Mouse (Mus musculus): ENCODE data around the gene Zdhhc5. TPM values are rescaled to one million over a fixed set of nuclear protein-coding genes. Genes with fewer than 3 reads are reported as not detected.

The Zdhhc5 gene
- total and polyA plus RNA-seq, 3 experiments = 29.3 to 42.9 TPM; not detected in 1

GRCm38 (mm10) chr2:84750115-84750514, 35.1 kb upstream of the Zdhhc5 start:
- H3K36me3 ChIP-seq (ENCODE audit: control insufficient read depth in 1 of 2, insufficient read depth in 2 of 2, low read length in 2 of 2) = no peaks in the 10 kb centered on the region
- TF ChIP-seq POLR2AphosphoS2 (IDR thresholded peaks at IDR 0.05; ENCODE audit: low read length) (no peak), MEF2A (IDR thresholded peaks at IDR 0.05; ENCODE audit: extremely low read depth, insufficient replicate concordance, low read depth, low read length, poor library complexity, severe bottlenecking) (no peak), RCOR1 (IDR thresholded peaks at IDR 0.05; ENCODE audit: low read depth, low read length) (no peak)
- no peak for DNase-seq (ENCODE audit: low read depth, low spot score)
- no peak overlapping the region for H3K27ac ChIP-seq (ENCODE audit: control insufficient read depth, low read depth, low read length)
- H3K27me3 ChIP-seq (ENCODE audit: control insufficient read depth in 1 of 2, insufficient read depth in 2 of 2, low read length in 2 of 2) = peaks cover 27 to 51% of the 10 kb centered on the region in 2 experiments
- no peaks in the 10 kb centered on the region for H3K79me2 ChIP-seq (ENCODE audit: control insufficient read depth, insufficient read depth, low read length, poor library complexity)
- H3K9ac ChIP-seq (ENCODE audit: control insufficient read depth, low read depth, low read length, poor library complexity, severe bottlenecking) = no peak overlapping the region
- H3K4me1 ChIP-seq (ENCODE audit: control insufficient read depth in 1 of 2, insufficient read depth in 2 of 2, low read length in 2 of 2) = no peaks in the 10 kb centered on the region
- H3K9me3 ChIP-seq (replicated peaks; ENCODE audit: insufficient read depth, low read length) = no peaks in the 10 kb centered on the region
- H3K4me3 ChIP-seq (ENCODE audit: control insufficient read depth in 1 of 2, insufficient read depth in 1 of 2, low read depth in 2 of 2, low read length in 2 of 2) = no peak overlapping the region

GRCm38 (mm10) chr2:84744126-84744525, 29.1 kb upstream of the Zdhhc5 start:
- TF ChIP-seq HCFC1 (IDR thresholded peaks at IDR 0.05; ENCODE audit: low read depth, low read length) (no peak), MXI1 (IDR thresholded peaks at IDR 0.05; ENCODE audit: low read depth, low read length) (no peak), RAD21 (IDR thresholded peaks at IDR 0.05; ENCODE audit: low read depth, low read length) (no peak), RCOR1 (IDR thresholded peaks at IDR 0.05; ENCODE audit: low read depth, low read length) (no peak), SIN3A (IDR thresholded peaks at IDR 0.05; ENCODE audit: low read length) (no peak), ZMIZ1 (IDR thresholded peaks at IDR 0.05; ENCODE audit: low read depth, low read length) (no peak), SMC3 (IDR thresholded peaks at IDR 0.05; ENCODE audit: low read depth, low read length) (no peak), TAL1 (IDR thresholded peaks at IDR 0.05; ENCODE audit: low read length) (no peak), USF2 (IDR thresholded peaks at IDR 0.05; ENCODE audit: borderline replicate concordance in 1 of 2, insufficient read depth in 1 of 2, low read depth in 1 of 2, low read length in 2 of 2) (no peak), TCF12 (IDR thresholded peaks at IDR 0.05; ENCODE audit: low read depth, low read length) (no peak), GATA1 (IDR thresholded peaks at IDR 0.05; ENCODE audit: low read depth, low read length) (no peak), EP300 (IDR thresholded peaks at IDR 0.05; ENCODE audit: low read depth in 1 of 2, low read length in 2 of 2) (no peak), CHD2 (IDR thresholded peaks at IDR 0.05; ENCODE audit: low read length) (no peak), JUND (IDR thresholded peaks at IDR 0.05; ENCODE audit: low read depth, low read length) (no peak), ZC3H11A (IDR thresholded peaks at IDR 0.05; ENCODE audit: low read depth, low read length) (no peak), MYC (IDR thresholded peaks at IDR 0.05; ENCODE audit: low read depth, low read length) (no peak)
- no peaks in the 10 kb centered on the region for H3K36me3 ChIP-seq (ENCODE audit: control insufficient read depth in 1 of 2, insufficient read depth in 2 of 2, low read length in 2 of 2)
- no peak overlapping the region for H3K9ac ChIP-seq (ENCODE audit: control insufficient read depth, low read depth, low read length, poor library complexity, severe bottlenecking)
- H3K27me3 ChIP-seq (ENCODE audit: control insufficient read depth in 1 of 2, insufficient read depth in 2 of 2, low read length in 2 of 2) = peaks cover 14 to 36% of the 10 kb centered on the region in 2 experiments
- no peaks in the 10 kb centered on the region for H3K79me2 ChIP-seq (ENCODE audit: control insufficient read depth, insufficient read depth, low read length, poor library complexity)
- no peak overlapping the region for H3K27ac ChIP-seq (ENCODE audit: control insufficient read depth, low read depth, low read length)
- H3K9me3 ChIP-seq (replicated peaks; ENCODE audit: insufficient read depth, low read length) = no peaks in the 10 kb centered on the region
- H3K4me3 ChIP-seq (ENCODE audit: control insufficient read depth in 1 of 2, insufficient read depth in 1 of 2, low read depth in 2 of 2, low read length in 2 of 2) = no peak overlapping the region
- DNase-seq (ENCODE audit: low read depth, low spot score) = no peak
- no peaks in the 10 kb centered on the region for H3K4me1 ChIP-seq (ENCODE audit: control insufficient read depth in 1 of 2, insufficient read depth in 2 of 2, low read length in 2 of 2)
